Mouse (Mus musculus) spleen, adult 2 months (tissue): Measurements from ENCODE around the gene Aip. TPM values are rescaled to one million over a fixed set of nuclear protein-coding genes. Genes with fewer than 3 reads are reported as not detected.
A peak's percentile ranks its signal among the peaks of the same experiment; 100 is the strongest.

ENCODE experiments used
- DNase-seq, 2 experiments: peaks; one replicate each; pipeline versions ENCODE4 v3.0.0 to v3.0.0-alpha.2; 2012 to 2021; ENCODE audit warnings: low spot score in 2 of 2, low read depth in 1 of 2
- H3K27ac ChIP-seq: fragments of 200-500 bp; 2 replicates; pipeline ENCODE4 v1.5.1; 2012; ENCODE audit warnings: low read length, inconsistent platforms; ENCODE audit not compliant: insufficient read depth
- H3K27me3 ChIP-seq: fragments of 200-500 bp; 2 replicates; pipeline ENCODE4 v1.6.1; 2012; ENCODE audit warnings: mild to moderate bottlenecking, moderate library complexity, low read length, inconsistent platforms; ENCODE audit not compliant: control insufficient read depth, insufficient read depth
- H3K36me3 ChIP-seq: fragments of 200-500 bp; 2 replicates; pipeline ENCODE4 v1.6.1; 2012; ENCODE audit warnings: mild to moderate bottlenecking, low read length, inconsistent platforms; ENCODE audit not compliant: control insufficient read depth, insufficient read depth
- H3K4me1 ChIP-seq: fragments of 200-500 bp; 2 replicates; pipeline ENCODE4 v1.6.1; 2011; ENCODE audit warnings: inconsistent platforms; ENCODE audit not compliant: control insufficient read depth, insufficient read depth, insufficient read length
- H3K4me3 ChIP-seq: fragments of 200-500 bp; 2 replicates; pipeline ENCODE4 v1.5.1; 2011; ENCODE audit warnings: mild to moderate bottlenecking, inconsistent platforms; ENCODE audit not compliant: insufficient read depth, insufficient read length; ENCODE audit errors: extremely low read depth
- CTCF ChIP-seq: fragments of 200-500 bp; IDR thresholded peaks from 2 replicates; pipeline ENCODE4 v1.5.1; 2011; ENCODE audit warnings: mild to moderate bottlenecking, inconsistent platforms; ENCODE audit not compliant: insufficient read depth, insufficient read length, insufficient replicate concordance; ENCODE audit errors: extremely low read depth
- POLR2A ChIP-seq: fragments of 200-500 bp; IDR thresholded peaks from 2 replicates; pipeline ENCODE4 v1.6.1; 2011; ENCODE audit warnings: low read depth, low read length, inconsistent platforms
- WGBS: fragments of 180-500 bp; shearing (Covaris S2); methylation state at CpG from one replicate; pipeline ENCODE4 v1.1.7; 2018; 5-methylcytosine and 5-hydroxymethylcytosine counted together
- polyA plus RNA-seq: library from polyadenylated mRNA; depleted of rRNA; stranded (reverse); fragments of >200 nt; gene quantifications from 2 replicates; pipeline ENCODE4 v1.2.3, GENCODE M21; 2012

Gene Aip
- polyA plus RNA-seq, 1 experiment = 85.3 TPM

GRCm38 (mm10) chr19:4102049-4102448 lies 23.6 kb downstream of the Aip start:
- peaks cover 21% of the 10 kb centered on the region for H3K4me1 ChIP-seq
- H3K4me3 ChIP-seq = no peak overlapping the region
- peaks cover 32% of the 10 kb centered on the region for H3K36me3 ChIP-seq
- no peak overlapping the region for H3K27ac ChIP-seq
- no peaks in the 10 kb centered on the region for H3K27me3 ChIP-seq
- no peak for DNase-seq
- WGBS = 92% methylated on average over 2 of the region's 2 CpGs
- TF ChIP-seq CTCF (no peak), POLR2A (no peak)

- peaks cover 29% of the 10 kb centered on the region for H3K36me3 ChIP-seq
- peaks cover 23% of the 10 kb centered on the region for H3K4me1 ChIP-seq
- no peaks in the 10 kb centered on the region for H3K27me3 ChIP-seq
- 94% methylated on average over 6 of the region's 6 CpGs for WGBS
- DNase-seq = no peak
- H3K4me3 ChIP-seq = no peak overlapping the region
- no peak overlapping the region for H3K27ac ChIP-seq
- TF ChIP-seq POLR2A (no peak), CTCF (no peak)
Measured at GRCm38 (mm10) chr19:4101466-4101865, 24.2 kb downstream of the Aip start.

- Histone ChIP-seq H3K4me1 (peaks cover 25% of the 10 kb centered on the region), H3K36me3 (peaks cover 26% of the 10 kb centered on the region), H3K27me3 (no peaks in the 10 kb centered on the region), H3K27ac (no peak overlapping the region), H3K4me3 (peak overlapping the region; percentile 89)
- TF ChIP-seq CTCF (no peak), POLR2A (no peak)
- 2% methylated on average over 51 of the region's 52 CpGs for WGBS
- no peak for DNase-seq
Measured at GRCm38 (mm10) chr19:4100718-4101261, 24.9 kb downstream of the Aip start.

GRCm38 (mm10) chr19:4099837-4100717 lies 25.6 kb downstream of the Aip start, which contains the start of gene Pitpnm1:
Gene Pitpnm1 (plus strand): TSS chr19:4099998.
- no peaks in the 10 kb centered on the region for H3K27me3 ChIP-seq
- peak in 1 of 2 experiments; percentile 89 for DNase-seq
- whole genome bisulfite sequencing = under 1% methylated on average over 53 of the region's 53 CpGs
- H3K27ac ChIP-seq = peak within 1 kb of the TSS; percentile 92
- peak within 1 kb of the TSS; percentile 89 for H3K4me3 ChIP-seq
- TF ChIP-seq POLR2A (no peak; the same call in 1 of the 2 replicates), CTCF (no peak)
- H3K4me1 ChIP-seq = peaks cover 25% of the 10 kb centered on the region
- peaks cover 20% of the 10 kb centered on the region for H3K36me3 ChIP-seq

DNA sequence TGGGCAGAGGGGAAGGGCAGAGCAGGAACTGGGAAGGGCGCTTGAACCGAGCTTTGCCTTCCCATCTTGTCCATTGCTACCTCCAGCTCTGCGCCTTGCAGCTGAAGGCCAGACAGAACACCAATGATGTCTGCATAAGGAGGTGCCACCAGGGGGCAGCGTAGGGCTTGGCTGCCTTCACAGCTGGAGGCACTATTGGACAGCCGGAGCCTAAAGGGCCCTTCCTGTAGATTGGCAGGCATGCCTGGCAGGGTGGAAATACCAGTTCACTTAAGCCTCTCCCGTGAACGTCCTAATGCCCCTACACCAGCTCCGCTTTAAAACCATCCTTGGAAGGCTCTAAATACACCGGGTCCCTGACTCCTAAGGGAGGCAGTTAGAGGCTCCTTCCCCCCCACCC lies 26.6 kb downstream of the Aip start:
- Histone ChIP-seq H3K27me3 (no peaks in the 10 kb centered on the region), H3K4me1 (peaks cover 25% of the 10 kb centered on the region), H3K36me3 (peaks cover 13% of the 10 kb centered on the region), H3K27ac (peak overlapping the region; percentile 80), H3K4me3 (peak overlapping the region; percentile 89; the same call in 1 of the 2 replicates)
- peak; percentile 84 to 93 for DNase-seq
- TF ChIP-seq POLR2A = no peak
- TF ChIP-seq CTCF = peak; percentile 95
- WGBS = 3% methylated on average over 9 of the region's 9 CpGs

DNA sequence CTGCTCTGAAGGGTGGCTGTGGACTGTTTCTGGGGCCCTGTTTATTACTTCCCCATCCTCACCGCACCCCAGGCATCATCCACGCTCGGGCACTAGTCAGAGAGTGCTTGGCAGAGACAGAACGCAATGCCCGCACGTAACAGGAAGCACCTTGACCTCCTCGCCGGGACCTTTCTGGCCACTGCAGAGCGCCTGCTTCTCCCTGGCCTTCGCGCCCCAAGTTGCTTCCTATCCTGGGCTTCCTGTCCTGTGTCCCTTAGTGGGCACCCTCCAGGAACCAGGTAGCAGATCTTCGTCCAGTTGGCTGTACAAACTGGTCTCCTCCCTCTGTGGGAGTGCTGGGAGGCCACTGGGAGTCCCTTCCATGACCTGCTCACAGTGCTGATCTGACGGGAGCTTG lies 27.2 kb downstream of the Aip start:
- H3K4me1 ChIP-seq = peaks cover 25% of the 10 kb centered on the region
- no peaks in the 10 kb centered on the region for H3K27me3 ChIP-seq
- 63% methylated on average over 13 of the region's 13 CpGs for WGBS
- peaks cover 9% of the 10 kb centered on the region for H3K36me3 ChIP-seq
- peak overlapping the region; percentile 68; the same call in 1 of the 2 replicates for H3K4me3 ChIP-seq
- DNase-seq = no peak
- peak overlapping the region; percentile 10; the same call in 1 of the 2 replicates for H3K27ac ChIP-seq
- TF ChIP-seq POLR2A = no peak
- no peak for TF ChIP-seq CTCF

- DNase-seq = peak; percentile 71 to 76
- peak overlapping the region; percentile 68 for H3K4me3 ChIP-seq
- H3K27ac ChIP-seq = peak overlapping the region; percentile 67
- peaks cover 25% of the 10 kb centered on the region for H3K4me1 ChIP-seq
- H3K27me3 ChIP-seq = no peaks in the 10 kb centered on the region
- H3K36me3 ChIP-seq = no peaks in the 10 kb centered on the region; the same call in 1 of the 2 replicates
- 3% methylated on average over 21 of the region's 21 CpGs for WGBS
- TF ChIP-seq CTCF = no peak
Measured at GRCm38 (mm10) chr19:4097441-4097825, 28.2 kb downstream of the Aip start.
